Mouse (Mus musculus): ENCODE measurements at regions not wholly inside any gene's neighbourhood (a gene's known extent, or its start where the extent isn't known, plus 50 kb on each side); places are given as distances from the start of the nearest gene placed in this dataset.

GRCm38 (mm10) chr1:82162926-82163325 is 70.0 kb upstream of the Gm9747 start:
- no peak for DNase-seq (ENCODE audit: low spot score in 2 of 2)

- DNase-seq (ENCODE audit: low spot score in 2 of 2), result no peak
Observed at GRCm38 (mm10) chr1:82168158-82168557, 64.8 kb upstream of the Gm9747 start.

- DNase-seq (ENCODE audit: low spot score in 2 of 2), result no peak
Observed at GRCm38 (mm10) chr1:82168949-82169348, 64.0 kb upstream of the Gm9747 start.

DNA sequence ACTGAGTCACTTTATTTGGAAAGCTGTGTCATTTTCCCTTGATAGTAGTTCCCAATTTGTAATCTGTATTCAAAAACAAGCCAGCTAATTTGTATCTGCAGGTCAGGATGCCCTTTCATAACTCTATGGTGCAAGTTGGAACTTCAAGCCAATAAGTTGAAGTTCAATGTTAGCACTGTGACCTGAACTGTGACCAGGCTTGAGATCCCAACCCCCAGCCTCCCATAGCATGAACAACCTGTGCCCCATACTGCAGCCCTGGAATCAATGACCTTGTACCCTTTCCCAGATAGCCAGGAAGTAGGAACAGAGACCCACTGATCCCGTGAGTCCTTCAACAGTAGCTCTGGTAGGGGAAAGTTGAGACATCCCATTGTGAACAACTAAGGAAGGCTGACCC is 52.5 kb upstream of the Gm9747 start:
- DNase-seq (ENCODE audit: low spot score in 2 of 2), result no peak

Measured in cerebellum, postnatal 4 days (tissue).